Mouse (Mus musculus) hindbrain, embryonic 12.5 days (tissue): ENCODE data around the gene Crp. TPM values are rescaled to one million over a fixed set of nuclear protein-coding genes. Genes with fewer than 3 reads are reported as not detected.

Experiments
- ATAC-seq: fragments of 200-750 bp; cut with Nextera tagmentation; 2 replicates; pipeline ENCODE4 v1.8.0; 2017; ENCODE audit warnings: moderate TSS enrichment; ENCODE audit not compliant: low FRiP score
- H3K27ac ChIP-seq: fragments of 300-500 bp; sonication (generic); 2 replicates; pipeline ENCODE4 v1.5.1; 2016; ENCODE audit warnings: mild to moderate bottlenecking
- H3K27me3 ChIP-seq: fragments of 300-500 bp; sonication (generic); 2 replicates; pipeline ENCODE4 v1.6.1; 2016; ENCODE audit warnings: mild to moderate bottlenecking
- H3K36me3 ChIP-seq: fragments of 300-500 bp; sonication (generic); 2 replicates; pipeline ENCODE4 v1.6.1; 2016; ENCODE audit warnings: mild to moderate bottlenecking
- H3K4me1 ChIP-seq: fragments of 300-500 bp; sonication (generic); 2 replicates; pipeline ENCODE4 v1.6.1; 2016
- H3K4me2 ChIP-seq: fragments of 300-500 bp; sonication (generic); replicated peaks from 2 replicates; pipeline ENCODE4 v1.6.1; 2016; ENCODE audit warnings: mild to moderate bottlenecking
- H3K4me3 ChIP-seq: fragments of 300-500 bp; sonication (generic); 2 replicates; pipeline ENCODE4 v1.5.1; 2016; ENCODE audit warnings: mild to moderate bottlenecking
- H3K9ac ChIP-seq: fragments of 300-500 bp; sonication (generic); 2 replicates; pipeline ENCODE4 v1.6.1; 2016; ENCODE audit warnings: mild to moderate bottlenecking, moderate library complexity
- H3K9me3 ChIP-seq: fragments of 300-500 bp; sonication (generic); replicated peaks from 2 replicates; pipeline ENCODE4 v1.6.1; 2016; ENCODE audit warnings: mild to moderate bottlenecking
- WGBS: fragments of 180-500 bp; shearing (Covaris S2); methylation state at CpG from one replicate; pipeline ENCODE4 v1.1.7; 2016; 5-methylcytosine and 5-hydroxymethylcytosine counted together
- polyA plus RNA-seq: library from polyadenylated mRNA; unstranded; fragments of >200 nt; fragmentation: Nextera tagmentation; extraction: Ambion mirVana; gene quantifications from 2 replicates; pipeline ENCODE4 v1.2.1, GENCODE M21; 2016

Crp gene
- polyA plus RNA-seq, 1 experiment from 2014 or later: not detected

GRCm38 (mm10) chr1:172683551-172683950, 14.3 kb upstream of the Crp start:
- no peaks in the 10 kb centered on the region for H3K27me3 ChIP-seq
- no peaks in the 10 kb centered on the region for H3K4me1 ChIP-seq
- 0 out of 2 replicates have a peak, but pooled peaks cover 6% of the 10 kb centered on the region for H3K9me3 ChIP-seq
- H3K4me3 ChIP-seq: no peak overlapping the region
- H3K9ac ChIP-seq: no peak overlapping the region
- ATAC-seq: no peak
- WGBS: 86% methylated on average over 5 of the region's 5 CpGs
- no peak overlapping the region for H3K4me2 ChIP-seq
- no peaks in the 10 kb centered on the region for H3K36me3 ChIP-seq
- H3K27ac ChIP-seq: no peak overlapping the region

GRCm38 (mm10) chr1:172683957-172684356, 13.9 kb upstream of the Crp start:
- 0 out of 2 replicates have a peak, but pooled peaks cover 6% of the 10 kb centered on the region for H3K9me3 ChIP-seq
- H3K4me3 ChIP-seq: no peak overlapping the region
- H3K36me3 ChIP-seq: no peaks in the 10 kb centered on the region
- 76% methylated on average over 1 of the region's 1 CpGs for WGBS
- H3K9ac ChIP-seq: no peak overlapping the region
- H3K4me2 ChIP-seq: no peak overlapping the region
- no peaks in the 10 kb centered on the region for H3K27me3 ChIP-seq
- no peak overlapping the region for H3K27ac ChIP-seq
- H3K4me1 ChIP-seq: no peaks in the 10 kb centered on the region
- no peak for ATAC-seq

- no peak for ATAC-seq
- H3K36me3 ChIP-seq: no peaks in the 10 kb centered on the region
- WGBS: 80% methylated on average over 3 of the region's 3 CpGs
Observed at GRCm38 (mm10) chr1:172685178-172685577, 12.7 kb upstream of the Crp start.

GRCm38 (mm10) chr1:172697422-172697821, 433 bp upstream of the Crp start:
- H3K4me1 ChIP-seq: no peaks in the 10 kb centered on the region
- H3K9me3 ChIP-seq: no peaks in the 10 kb centered on the region
- no peak for ATAC-seq

More at GRCm38 (mm10) chr1:172685178-172685577, 12.7 kb upstream of the Crp start:
- Histone ChIP-seq H3K9me3 (0 out of 2 replicates have a peak, but pooled peaks cover 6% of the 10 kb centered on the region), H3K27me3 (no peaks in the 10 kb centered on the region), H3K4me2 (no peak overlapping the region), H3K4me3 (no peak overlapping the region), H3K27ac (no peak overlapping the region), H3K9ac (no peak overlapping the region), H3K4me1 (no peaks in the 10 kb centered on the region)

GRCm38 (mm10) chr1:172700814-172701213, 3.0 kb downstream of the Crp start:
- Histone ChIP-seq H3K4me3 (no peak overlapping the region), H3K27ac (no peak overlapping the region), H3K4me2 (no peak overlapping the region), H3K9me3 (no peaks in the 10 kb centered on the region), H3K4me1 (no peaks in the 10 kb centered on the region), H3K27me3 (no peaks in the 10 kb centered on the region), H3K36me3 (no peaks in the 10 kb centered on the region), H3K9ac (no peak overlapping the region)
- WGBS: 78% methylated on average over 3 of the region's 3 CpGs
- ATAC-seq: peak; percentile 59

More at GRCm38 (mm10) chr1:172697422-172697821, 433 bp upstream of the Crp start:
- Histone ChIP-seq H3K27ac (no peak overlapping the region), H3K36me3 (no peaks in the 10 kb centered on the region), H3K27me3 (no peaks in the 10 kb centered on the region), H3K4me2 (no peak overlapping the region), H3K4me3 (no peak overlapping the region), H3K9ac (no peak overlapping the region)

GRCm38 (mm10) chr1:172701381-172701780, 3.5 kb downstream of the Crp start:
- Histone ChIP-seq H3K27ac (no peak overlapping the region), H3K4me2 (no peak overlapping the region), H3K4me3 (no peak overlapping the region), H3K4me1 (no peaks in the 10 kb centered on the region), H3K36me3 (no peaks in the 10 kb centered on the region), H3K9me3 (no peaks in the 10 kb centered on the region), H3K9ac (no peak overlapping the region), H3K27me3 (no peaks in the 10 kb centered on the region)
- ATAC-seq: no peak
- 92% methylated on average over 2 of the region's 2 CpGs for WGBS

GRCm38 (mm10) chr1:172701901-172702300, 4.0 kb downstream of the Crp start:
- Histone ChIP-seq H3K9ac (no peak overlapping the region), H3K27me3 (no peaks in the 10 kb centered on the region), H3K4me2 (no peak overlapping the region), H3K9me3 (no peaks in the 10 kb centered on the region), H3K27ac (no peak overlapping the region), H3K4me3 (no peak overlapping the region), H3K36me3 (no peaks in the 10 kb centered on the region), H3K4me1 (no peaks in the 10 kb centered on the region)
- no peak for ATAC-seq
- WGBS: 90% methylated on average over 3 of the region's 3 CpGs

GRCm38 (mm10) chr1:172704769-172705168, 6.9 kb downstream of the Crp start:
- Histone ChIP-seq H3K27me3 (no peaks in the 10 kb centered on the region), H3K4me1 (no peaks in the 10 kb centered on the region), H3K36me3 (no peaks in the 10 kb centered on the region), H3K27ac (no peak overlapping the region), H3K4me3 (no peak overlapping the region), H3K9ac (no peak overlapping the region), H3K9me3 (no peaks in the 10 kb centered on the region), H3K4me2 (no peak overlapping the region)
- ATAC-seq: no peak
- 47% methylated on average over 4 of the region's 4 CpGs for WGBS

- no peak overlapping the region for H3K4me3 ChIP-seq
- no peak overlapping the region for H3K27ac ChIP-seq
- H3K4me2 ChIP-seq: no peak overlapping the region
- no peaks in the 10 kb centered on the region for H3K36me3 ChIP-seq
- 91% methylated on average over 4 of the region's 4 CpGs for WGBS
- H3K9ac ChIP-seq: no peak overlapping the region
- no peaks in the 10 kb centered on the region for H3K9me3 ChIP-seq
- H3K4me1 ChIP-seq: no peaks in the 10 kb centered on the region
- ATAC-seq: no peak
- H3K27me3 ChIP-seq: no peaks in the 10 kb centered on the region
Observed at GRCm38 (mm10) chr1:172706243-172706642, 8.4 kb downstream of the Crp start.

- Histone ChIP-seq H3K9ac (no peak overlapping the region), H3K36me3 (no peaks in the 10 kb centered on the region), H3K9me3 (no peaks in the 10 kb centered on the region), H3K4me2 (no peak overlapping the region), H3K4me3 (no peak overlapping the region), H3K27ac (no peak overlapping the region), H3K27me3 (no peaks in the 10 kb centered on the region), H3K4me1 (no peaks in the 10 kb centered on the region)
- 87% methylated on average over 3 of the region's 3 CpGs for WGBS
- no peak for ATAC-seq
Observed at GRCm38 (mm10) chr1:172709788-172710350, 12.0 kb downstream of the Crp start.

GRCm38 (mm10) chr1:172711396-172711795, 13.5 kb downstream of the Crp start:
- Histone ChIP-seq H3K4me1 (no peaks in the 10 kb centered on the region), H3K9me3 (no peaks in the 10 kb centered on the region), H3K27ac (no peak overlapping the region), H3K36me3 (no peaks in the 10 kb centered on the region), H3K27me3 (no peaks in the 10 kb centered on the region), H3K9ac (no peak overlapping the region), H3K4me3 (no peak overlapping the region), H3K4me2 (no peak overlapping the region)
- ATAC-seq: no peak
- WGBS: 63% methylated on average over 2 of the region's 2 CpGs

- ATAC-seq: no peak
- H3K27ac ChIP-seq: no peak overlapping the region
Observed at GRCm38 (mm10) chr1:172711962-172712361, 14.1 kb downstream of the Crp start.

GRCm38 (mm10) chr1:172751241-172751640, 53.4 kb downstream of the Crp start:
- H3K36me3 ChIP-seq: no peaks in the 10 kb centered on the region
- no peak for ATAC-seq
- WGBS: 83% methylated on average over 3 of the region's 3 CpGs
- no peaks in the 10 kb centered on the region for H3K4me1 ChIP-seq
- no peak overlapping the region for H3K4me3 ChIP-seq
- H3K9me3 ChIP-seq: no peaks in the 10 kb centered on the region
- no peak overlapping the region for H3K27ac ChIP-seq
- no peaks in the 10 kb centered on the region for H3K27me3 ChIP-seq
- H3K4me2 ChIP-seq: no peak overlapping the region
- H3K9ac ChIP-seq: no peak overlapping the region

More at GRCm38 (mm10) chr1:172711962-172712361, 14.1 kb downstream of the Crp start:
- H3K4me2 ChIP-seq: no peak overlapping the region
- H3K4me3 ChIP-seq: no peak overlapping the region
- H3K27me3 ChIP-seq: no peaks in the 10 kb centered on the region
- WGBS: 80% methylated on average over 4 of the region's 4 CpGs
- H3K9ac ChIP-seq: no peak overlapping the region
- H3K9me3 ChIP-seq: no peaks in the 10 kb centered on the region
- H3K4me1 ChIP-seq: no peaks in the 10 kb centered on the region
- H3K36me3 ChIP-seq: no peaks in the 10 kb centered on the region
